Mouse (Mus musculus) MEL (cell line): ENCODE results near the gene E130308A19Rik. TPM values are rescaled to one million over a fixed set of nuclear protein-coding genes. Genes with fewer than 3 reads are reported as not detected.

Source experiments
- DNase-seq: peaks from one replicate; pipeline ENCODE4 v3.0.0; 2011; ENCODE audit warnings: low read depth, low spot score
- H3K27ac ChIP-seq: 2 replicates; pipeline ENCODE4 v1.5.1; 2012; ENCODE audit warnings: low read depth, mild to moderate bottlenecking, control low read depth, low read length, moderate library complexity; ENCODE audit not compliant: control insufficient read depth
- H3K27me3 ChIP-seq, 2 experiments: fragments of 150-350 bp in 1 of 2; sonication (generic) in 1 of 2; 2 replicates each; pipeline ENCODE4 v1.6.1; 2012; ENCODE audit warnings: low read length in 2 of 2, mild to moderate bottlenecking in 2 of 2, improper control_type of control experiment in 1 of 2, moderate library complexity in 1 of 2; ENCODE audit not compliant: insufficient read depth in 2 of 2, control insufficient read depth in 1 of 2
- H3K36me3 ChIP-seq, 2 experiments: 2 replicates each; pipeline ENCODE4 v1.6.1; 2012 to 2014; ENCODE audit warnings: low read length in 2 of 2, improper control_type of control experiment in 1 of 2, inconsistent platforms in 1 of 2, mild to moderate bottlenecking in 1 of 2; ENCODE audit not compliant: insufficient read depth in 2 of 2, control insufficient read depth in 1 of 2
- H3K4me1 ChIP-seq, 2 experiments: fragments of 150-350 bp in 1 of 2; sonication (generic) in 1 of 2; 2 replicates each; pipeline ENCODE4 v1.6.1; 2012; ENCODE audit warnings: low read length in 2 of 2, improper control_type of control experiment in 1 of 2, mild to moderate bottlenecking in 1 of 2; ENCODE audit not compliant: insufficient read depth in 2 of 2, control insufficient read depth in 1 of 2
- H3K4me3 ChIP-seq, 2 experiments: fragments of 150-350 bp in 1 of 2; sonication (generic) in 1 of 2; 2 replicates each; pipeline ENCODE4 v1.5.1; 2012; ENCODE audit warnings: low read depth in 2 of 2, low read length in 2 of 2, mild to moderate bottlenecking in 2 of 2, moderate library complexity in 2 of 2, control low read depth in 1 of 2, improper control_type of control experiment in 1 of 2; ENCODE audit not compliant: control insufficient read depth in 1 of 2, insufficient read depth in 1 of 2
- H3K79me2 ChIP-seq: 2 replicates; pipeline ENCODE4 v1.6.1; 2012; ENCODE audit warnings: mild to moderate bottlenecking, low read length, moderate library complexity; ENCODE audit not compliant: control insufficient read depth, poor library complexity, insufficient read depth
- H3K9ac ChIP-seq: 2 replicates; pipeline ENCODE4 v1.6.1; 2012; ENCODE audit warnings: low read depth, mild to moderate bottlenecking, control low read depth, low read length, moderate library complexity; ENCODE audit not compliant: control insufficient read depth, poor library complexity, severe bottlenecking
- H3K9me3 ChIP-seq: fragments of 150-350 bp; sonication (generic); replicated peaks from 2 replicates; pipeline ENCODE4 v1.6.1; 2012; ENCODE audit warnings: mild to moderate bottlenecking, low read length, improper control_type of control experiment, moderate library complexity; ENCODE audit not compliant: insufficient read depth
- BHLHE40 ChIP-seq: IDR thresholded peaks from 2 replicates; pipeline ENCODE4 v1.6.1; 2012; ENCODE audit warnings: low read depth, mild to moderate bottlenecking, inconsistent platforms, low read length, improper control_type of control experiment, borderline replicate concordance
- CHD1 ChIP-seq: IDR thresholded peaks from 2 replicates; pipeline ENCODE4 v1.6.1; 2012; ENCODE audit warnings: low read depth, mild to moderate bottlenecking, inconsistent platforms, low read length, improper control_type of control experiment
- CHD2 ChIP-seq: IDR thresholded peaks from 2 replicates; pipeline ENCODE4 v1.6.1; 2011; ENCODE audit warnings: low read length, improper control_type of control experiment
- CTCF ChIP-seq, 3 experiments: IDR thresholded peaks in 2 of 3; conservative IDR thresholded peaks in 1 of 3; 2 replicates each; pipeline ENCODE4 v1.5.1; 2011 to 2012; ENCODE audit warnings: low read length in 3 of 3, low read depth in 2 of 3, mild to moderate bottlenecking in 2 of 3, improper control_type of control experiment in 1 of 3, inconsistent platforms in 1 of 3, mixed read lengths in 1 of 3, moderate library complexity in 1 of 3; ENCODE audit not compliant: control insufficient read depth in 1 of 3, insufficient read depth in 1 of 3, poor library complexity in 1 of 3, severe bottlenecking in 1 of 3
- E2F4 ChIP-seq: IDR thresholded peaks from 2 replicates; pipeline ENCODE4 v1.6.1; 2011; ENCODE audit warnings: low read depth, low read length, improper control_type of control experiment, borderline replicate concordance
- ELF1 ChIP-seq: IDR thresholded peaks from 2 replicates; pipeline ENCODE4 v1.6.1; 2014; ENCODE audit warnings: low read depth, mild to moderate bottlenecking, inconsistent platforms, low read length, improper control_type of control experiment, moderate library complexity
- EP300 ChIP-seq, 2 experiments: IDR thresholded peaks; 2 replicates each; pipeline ENCODE4 v1.6.1; 2011; ENCODE audit warnings: improper control_type of control experiment in 2 of 2, low read length in 2 of 2, low read depth in 1 of 2, mild to moderate bottlenecking in 1 of 2
- ETS1 ChIP-seq: IDR thresholded peaks from 2 replicates; pipeline ENCODE4 v1.6.1; 2012; ENCODE audit warnings: low read depth, mild to moderate bottlenecking, inconsistent platforms, low read length, improper control_type of control experiment, moderate library complexity
- GABPA ChIP-seq: IDR thresholded peaks from 2 replicates; pipeline ENCODE4 v1.6.1; 2012; ENCODE audit warnings: low read depth, mild to moderate bottlenecking, inconsistent platforms, low read length, improper control_type of control experiment, moderate library complexity
- GATA1 ChIP-seq: IDR thresholded peaks from 2 replicates; pipeline ENCODE4 v1.6.1; 2011; ENCODE audit warnings: low read depth, low read length, improper control_type of control experiment
- HCFC1 ChIP-seq: IDR thresholded peaks from 2 replicates; pipeline ENCODE4 v1.6.1; 2012; ENCODE audit warnings: low read depth, mild to moderate bottlenecking, inconsistent platforms, low read length, improper control_type of control experiment, moderate library complexity
- JUND ChIP-seq: IDR thresholded peaks from 2 replicates; pipeline ENCODE4 v1.6.1; 2011; ENCODE audit warnings: low read depth, mild to moderate bottlenecking, improper control_type of control experiment, low read length
- KAT2A ChIP-seq: conservative IDR thresholded peaks from 2 replicates; pipeline ENCODE4 v1.6.1; 2012; ENCODE audit warnings: low read depth, low read length, improper control_type of control experiment, inconsistent platforms
- MAFK ChIP-seq: IDR thresholded peaks from 2 replicates; pipeline ENCODE4 v1.6.1; 2011; ENCODE audit warnings: low read depth, mild to moderate bottlenecking, low read length, improper control_type of control experiment, borderline replicate concordance
- MAX ChIP-seq: IDR thresholded peaks from 2 replicates; pipeline ENCODE4 v1.6.1; 2011; ENCODE audit warnings: low read length, improper control_type of control experiment
- MAZ ChIP-seq: IDR thresholded peaks from 2 replicates; pipeline ENCODE4 v1.6.1; 2012; ENCODE audit warnings: low read depth, mild to moderate bottlenecking, inconsistent platforms, low read length, improper control_type of control experiment
- MEF2A ChIP-seq: IDR thresholded peaks from 2 replicates; pipeline ENCODE4 v1.6.1; 2014; ENCODE audit warnings: low read depth, mild to moderate bottlenecking, inconsistent platforms, low read length, improper control_type of control experiment; ENCODE audit not compliant: poor library complexity, insufficient replicate concordance, severe bottlenecking; ENCODE audit errors: extremely low read depth
- MXI1 ChIP-seq: IDR thresholded peaks from 2 replicates; pipeline ENCODE4 v1.6.1; 2011; ENCODE audit warnings: mild to moderate bottlenecking, low read depth, low read length, improper control_type of control experiment
- MYB ChIP-seq: IDR thresholded peaks from 2 replicates; pipeline ENCODE4 v1.6.1; 2011; ENCODE audit warnings: mild to moderate bottlenecking, low read depth, low read length, improper control_type of control experiment
- MYC ChIP-seq: IDR thresholded peaks from 2 replicates; pipeline ENCODE4 v1.6.1; 2011; ENCODE audit warnings: low read depth, mild to moderate bottlenecking, low read length, improper control_type of control experiment, moderate library complexity
- NELFE ChIP-seq: IDR thresholded peaks from 2 replicates; pipeline ENCODE4 v1.6.1; 2011; ENCODE audit warnings: low read depth, low read length, improper control_type of control experiment
- NRF1 ChIP-seq: IDR thresholded peaks from 2 replicates; pipeline ENCODE4 v1.6.1; 2014; ENCODE audit warnings: low read depth, mild to moderate bottlenecking, inconsistent platforms, low read length, improper control_type of control experiment, moderate library complexity; ENCODE audit not compliant: poor library complexity, insufficient read depth, severe bottlenecking
- POLR2AphosphoS5 ChIP-seq: IDR thresholded peaks from 2 replicates; pipeline ENCODE4 v1.6.1; 2012; ENCODE audit warnings: low read depth, borderline replicate concordance, mild to moderate bottlenecking, inconsistent platforms, low read length, moderate library complexity, mixed read lengths
- RCOR1 ChIP-seq: IDR thresholded peaks from 2 replicates; pipeline ENCODE4 v1.6.1; 2012; ENCODE audit warnings: low read depth, mild to moderate bottlenecking, inconsistent platforms, low read length, improper control_type of control experiment
- SIN3A ChIP-seq: IDR thresholded peaks from 2 replicates; pipeline ENCODE4 v1.6.1; 2012; ENCODE audit warnings: low read length, improper control_type of control experiment, inconsistent platforms
- SMC3 ChIP-seq: IDR thresholded peaks from 2 replicates; pipeline ENCODE4 v1.6.1; 2011; ENCODE audit warnings: low read depth, low read length, improper control_type of control experiment
- TAL1 ChIP-seq: IDR thresholded peaks from 2 replicates; pipeline ENCODE4 v1.6.1; 2012; ENCODE audit warnings: mild to moderate bottlenecking, inconsistent platforms, low read length, moderate library complexity, mixed read lengths
- TCF12 ChIP-seq: IDR thresholded peaks from 2 replicates; pipeline ENCODE4 v1.6.1; 2014; ENCODE audit warnings: low read depth, mild to moderate bottlenecking, inconsistent platforms, low read length, improper control_type of control experiment, moderate library complexity
- USF1 ChIP-seq: IDR thresholded peaks from 2 replicates; pipeline ENCODE4 v1.6.1; 2014; ENCODE audit warnings: low read depth, mild to moderate bottlenecking, inconsistent platforms, low read length, improper control_type of control experiment, moderate library complexity
- ZC3H11A ChIP-seq: IDR thresholded peaks from 2 replicates; pipeline ENCODE4 v1.6.1; 2012; ENCODE audit warnings: low read depth, mild to moderate bottlenecking, inconsistent platforms, low read length, improper control_type of control experiment
- ZMIZ1 ChIP-seq: IDR thresholded peaks from 2 replicates; pipeline ENCODE4 v1.6.1; 2012; ENCODE audit warnings: low read depth, mild to moderate bottlenecking, inconsistent platforms, low read length, improper control_type of control experiment, moderate library complexity
- ZNF384 ChIP-seq: IDR thresholded peaks from 2 replicates; pipeline ENCODE4 v1.6.1; 2012; ENCODE audit warnings: low read depth, mild to moderate bottlenecking, inconsistent platforms, low read length, improper control_type of control experiment
- polyA plus RNA-seq, 2 experiments: library from polyadenylated mRNA; stranded (reverse) in 1 of 2; unstranded in 1 of 2; fragments of >175 nt in 1 of 2; fragments of >200 nt in 1 of 2; gene quantifications; 2 replicates each; pipeline versions ENCODE4 v1.2.1 to v1.2.4; 2012; ENCODE audit warnings: low replicate concordance in 2 of 2, low read depth in 1 of 2; ENCODE audit not compliant: insufficient read length in 2 of 2, insufficient read depth in 1 of 2, missing spikeins in 1 of 2
- total RNA-seq: library from RNA; depleted of rRNA; stranded (reverse); fragments of 300-350 nt; gene quantifications from 2 replicates; pipeline ENCODE4 v1.2.3, GENCODE M21; 2012

The E130308A19Rik gene
- total and polyA plus RNA-seq, 3 experiments: 4.0 to 12.5 TPM; not detected in 1

DNA sequence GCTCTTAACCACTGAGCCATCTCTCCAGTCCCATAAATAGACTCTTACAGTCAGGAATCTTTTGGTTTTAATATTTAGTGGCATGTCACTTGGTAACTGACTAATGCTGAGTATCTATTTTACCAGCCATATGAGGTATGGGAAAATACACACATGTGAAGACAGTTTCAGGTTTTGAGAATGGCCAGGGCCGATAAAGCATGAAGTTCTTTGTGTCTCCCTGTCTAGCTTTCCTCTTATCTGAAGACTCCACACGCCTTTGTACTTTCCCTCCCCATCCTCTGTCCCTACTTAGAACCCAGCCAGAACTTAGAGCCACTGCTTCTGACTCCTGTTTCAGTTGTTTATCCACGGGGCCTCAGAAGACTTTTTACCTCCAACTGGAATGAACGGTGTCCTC is 63.0 kb downstream of the E130308A19Rik start:
- H3K36me3 ChIP-seq: peaks cover 0 to 31% of the 10 kb centered on the region in 2 experiments; a peak in 2 of 4 replicates
- DNase-seq: peak; percentile 90
- peak overlapping the region; percentile 24 to 30 for H3K4me3 ChIP-seq
- H3K9me3 ChIP-seq: no peaks in the 10 kb centered on the region
- peak overlapping the region; percentile 81 for H3K27ac ChIP-seq
- TF ChIP-seq NRF1 (no peak), KAT2A (peak; percentile 34; the same call in 1 of the 2 replicates), SIN3A (peak; percentile 76), ELF1 (no peak), CTCF (IDR thresholded peaks at IDR 0.05 in 2 of 3, conservative IDR thresholded peaks at IDR 0.05 in 1 of 3; ENCODE audit: control insufficient read depth in 1 of 3, insufficient read depth in 1 of 3, low read depth in 2 of 3, low read length in 3 of 3, poor library complexity in 1 of 3, severe bottlenecking in 1 of 3) (no peak), RCOR1 (peak; percentile 81), BHLHE40 (peak; percentile 63; the same call in 1 of the 2 replicates), ETS1 (peak; percentile 95), MXI1 (peak; percentile 66), USF1 (no peak), TAL1 (peak; percentile 90), MAFK (peak; percentile 64), MYC (peak; percentile 77), SMC3 (peak; percentile 18; the same call in 1 of the 2 replicates), MAX (peak; percentile 78), NELFE (no peak), ZC3H11A (no peak), HCFC1 (no peak), CHD1 (no peak), EP300 (IDR thresholded peaks at IDR 0.05; ENCODE audit: low read depth in 1 of 2, low read length in 2 of 2) (peak; percentile 95), CHD2 (no peak), TCF12 (peak; percentile 96), ZNF384 (peak; percentile 56; the same call in 1 of the 2 replicates), JUND (no peak), POLR2AphosphoS5 (no peak), E2F4 (no peak), ZMIZ1 (no peak), MYB (peak; percentile 77), GABPA (no peak), MEF2A (peak; percentile 79; the same call in 1 of the 2 replicates), MAZ (peak; percentile 64; the same call in 1 of the 2 replicates), GATA1 (peak; percentile 96)
- no peaks in the 10 kb centered on the region for H3K79me2 ChIP-seq
- peak overlapping the region; percentile 50 for H3K9ac ChIP-seq
- H3K4me1 ChIP-seq: peaks cover 23 to 25% of the 10 kb centered on the region in 2 experiments
- H3K27me3 ChIP-seq: no peaks in the 10 kb centered on the region
